Mouse (Mus musculus) kidney, adult 2 months (tissue): Measurements from ENCODE around the gene 4932438H23Rik.
"Not testable (repeated sequence)": the region's sequence is repeated elsewhere in the genome, so short reads cannot be mapped to it uniquely, and the experiment has no call there.

Source experiments
- CTCF ChIP-seq: fragments of 200-500 bp; conservative IDR thresholded peaks from 2 replicates; pipeline ENCODE4 v1.5.1; 2011; ENCODE audit warnings: low read depth, mild to moderate bottlenecking, control low read depth, low read length, moderate library complexity, mixed read lengths; ENCODE audit not compliant: insufficient read depth, insufficient read length
- POLR2A ChIP-seq: fragments of 200-500 bp; IDR thresholded peaks from one replicate; pipeline ENCODE4 v1.6.1; 2011; ENCODE audit warnings: low read depth, low read length, control low read depth

DNA sequence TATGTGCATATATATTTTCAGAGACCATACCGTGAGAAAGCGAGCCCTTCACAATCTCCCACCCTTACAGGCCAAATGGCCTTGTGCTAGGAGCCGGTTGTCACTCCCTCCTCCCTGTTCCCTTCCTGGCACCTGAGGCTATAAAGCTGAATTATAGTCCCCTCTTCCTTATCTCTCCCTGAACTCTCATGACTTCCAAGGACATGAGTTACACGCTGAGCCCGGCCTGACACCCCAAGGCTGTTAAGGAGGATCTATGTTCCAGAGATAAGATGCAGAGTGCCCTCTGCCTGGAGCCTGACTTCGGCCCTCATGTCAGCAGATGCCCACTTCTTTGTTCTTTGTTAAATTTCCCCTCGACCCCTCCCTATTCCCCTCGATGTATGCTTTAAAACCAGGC is 19.5 kb downstream of the 4932438H23Rik start:
- TF ChIP-seq CTCF, POLR2A: not testable (repeated sequence)
